Mouse (Mus musculus) lung, postnatal 25 days (tissue): ENCODE data around the gene Tsr2.

Source experiments
- DNase-seq: peaks from one replicate; pipeline ENCODE4 v3.0.0; 2022; ENCODE audit warnings: low spot score

Gene Tsr2

GRCm38 (mm10) chrX:151096171-151097058 lies at the start of gene Tsr2:
Tsr2 (minus strand) TSS chrX:151096543.
- peak; percentile 74 for DNase-seq

GRCm38 (mm10) chrX:151132785-151133184 lies 36.4 kb upstream of the Tsr2 start:
- DNase-seq = peak; percentile 1

DNA sequence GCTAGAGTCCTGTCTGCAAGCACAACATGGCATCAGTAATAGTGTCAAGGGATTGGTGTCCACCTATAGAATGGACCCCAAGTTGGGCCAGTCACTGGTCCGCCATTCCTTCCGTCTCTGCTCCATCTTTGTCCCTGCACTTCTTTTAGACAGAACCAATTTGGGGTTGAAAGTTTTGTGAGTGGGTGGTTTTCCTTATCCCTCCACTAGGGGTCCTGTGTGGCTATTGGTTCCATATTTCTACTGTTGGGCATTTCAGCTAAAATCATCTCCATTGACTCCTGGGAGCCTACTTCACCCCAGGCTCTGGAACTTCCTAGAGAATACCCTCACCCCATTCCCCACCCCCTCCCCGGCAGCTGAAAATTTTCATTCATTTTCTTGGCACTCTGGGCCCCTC lies 34.1 kb upstream of the Tsr2 start:
- DNase-seq = no peak

DNA sequence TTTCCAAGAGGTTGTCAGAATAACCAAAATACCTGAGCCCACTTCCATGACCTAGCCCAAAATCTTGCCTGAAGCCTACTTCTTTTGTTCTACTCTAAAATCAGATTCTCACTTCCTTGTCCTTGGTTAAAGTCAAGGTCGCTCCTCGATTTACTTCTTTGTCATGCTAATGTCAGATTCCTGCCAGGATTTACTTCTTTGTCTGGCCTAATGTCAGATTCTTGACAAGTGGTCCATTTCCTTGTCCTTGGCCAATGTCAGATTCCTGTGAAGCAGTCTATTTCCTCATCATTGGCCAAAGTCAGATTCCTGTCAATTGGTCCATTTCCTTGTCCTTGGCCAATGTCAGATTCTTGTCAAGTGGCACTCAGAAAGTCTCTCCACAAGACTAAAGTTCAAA lies 27.6 kb upstream of the Tsr2 start:
- no peak for DNase-seq

DNA sequence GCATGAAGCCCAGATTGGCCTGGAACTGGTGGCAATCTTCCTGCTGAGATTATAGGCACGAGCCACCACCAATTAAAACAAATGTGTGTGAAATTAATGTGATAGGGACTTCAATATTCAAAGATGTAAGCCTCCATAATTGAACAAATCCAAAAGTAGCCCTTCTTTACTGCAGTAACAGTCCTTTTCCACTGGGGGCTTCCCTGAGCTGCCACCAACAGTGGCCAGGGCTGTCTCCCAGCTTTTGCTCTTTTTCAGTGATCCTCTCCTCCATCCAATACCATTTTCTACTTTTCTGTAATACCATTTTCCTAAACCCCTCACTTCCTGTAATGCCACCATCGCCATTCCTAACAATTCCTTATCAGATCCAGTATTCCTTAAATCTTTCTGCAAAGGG lies 21.1 kb upstream of the Tsr2 start:
- DNase-seq = peak; percentile 2

DNA sequence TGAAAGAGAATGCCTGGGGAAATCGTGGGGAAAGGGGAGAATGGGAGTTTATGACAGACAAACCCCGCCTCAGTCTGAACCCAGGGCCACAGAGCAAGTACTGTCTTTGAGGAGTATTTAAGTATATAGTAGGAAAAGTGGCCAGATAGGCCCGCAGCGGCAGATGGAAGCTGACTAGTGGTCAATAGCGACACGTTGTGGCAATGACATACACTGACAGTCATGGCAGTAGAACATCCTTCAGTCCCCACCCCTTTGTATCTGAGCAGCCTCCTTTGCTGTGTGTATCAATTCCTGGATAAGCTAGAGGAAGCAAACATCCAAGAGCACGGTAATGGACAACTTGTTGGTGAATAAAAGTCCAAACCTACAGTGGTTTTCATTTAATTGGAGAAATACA lies 20.5 kb upstream of the Tsr2 start:
- DNase-seq = peak; percentile 28

DNA sequence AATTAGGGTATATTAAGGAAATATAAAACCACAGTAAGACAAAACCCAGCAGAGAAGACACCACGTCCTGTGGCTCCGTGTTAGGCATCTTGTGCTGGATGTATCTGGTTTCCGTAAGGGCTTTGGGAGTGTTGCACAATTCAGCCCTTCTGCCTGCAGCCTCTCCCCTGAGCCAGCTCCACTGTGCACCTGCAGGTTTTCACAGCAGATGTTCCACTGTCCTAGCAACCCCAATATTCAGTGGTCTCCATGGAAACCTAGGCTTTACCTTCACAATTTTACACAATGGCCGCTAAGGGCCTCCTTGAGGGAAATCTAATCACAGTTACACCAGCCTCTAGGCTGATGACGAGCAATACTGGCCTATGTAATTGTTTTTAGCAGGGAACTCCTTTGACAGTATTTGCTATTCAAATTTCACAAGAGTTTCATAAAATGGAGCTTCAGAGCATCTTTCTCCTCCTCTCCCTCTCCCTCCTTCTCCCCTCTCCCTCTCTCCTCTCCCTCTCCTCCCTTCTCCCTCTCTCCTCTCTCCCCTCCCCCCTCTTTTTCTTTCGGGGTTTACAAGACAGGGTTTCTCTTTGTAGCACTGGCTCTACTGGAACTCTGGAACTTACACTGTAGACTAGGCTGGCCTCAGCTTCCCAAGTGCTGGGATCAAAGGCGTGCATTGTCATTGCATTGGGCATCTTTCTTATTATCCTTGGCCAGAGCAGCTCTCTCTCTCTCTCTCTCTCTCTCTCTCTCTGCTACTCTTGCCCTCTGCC lies 11.1 kb upstream of the Tsr2 start:
- DNase-seq = no peak

DNA sequence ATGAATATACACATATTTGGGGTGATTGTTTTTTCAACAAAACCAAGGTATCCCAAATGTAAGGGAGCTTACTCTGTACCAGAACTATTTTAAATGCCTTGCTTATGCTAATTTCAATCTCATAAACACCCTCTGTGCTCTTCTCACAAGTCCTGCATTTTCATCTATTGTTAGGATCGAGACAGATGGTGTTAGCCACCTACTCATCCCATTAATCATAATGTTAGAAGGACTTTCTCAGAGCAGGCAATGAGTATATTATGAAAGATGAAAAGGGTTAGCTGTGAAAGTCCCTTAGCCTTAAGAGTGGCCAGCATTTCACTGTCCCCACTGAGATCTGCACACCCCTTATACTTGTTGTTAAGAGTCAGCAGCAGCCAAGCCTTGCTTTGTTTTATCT lies 8.9 kb downstream of the Tsr2 start:
- DNase-seq = no peak

DNA sequence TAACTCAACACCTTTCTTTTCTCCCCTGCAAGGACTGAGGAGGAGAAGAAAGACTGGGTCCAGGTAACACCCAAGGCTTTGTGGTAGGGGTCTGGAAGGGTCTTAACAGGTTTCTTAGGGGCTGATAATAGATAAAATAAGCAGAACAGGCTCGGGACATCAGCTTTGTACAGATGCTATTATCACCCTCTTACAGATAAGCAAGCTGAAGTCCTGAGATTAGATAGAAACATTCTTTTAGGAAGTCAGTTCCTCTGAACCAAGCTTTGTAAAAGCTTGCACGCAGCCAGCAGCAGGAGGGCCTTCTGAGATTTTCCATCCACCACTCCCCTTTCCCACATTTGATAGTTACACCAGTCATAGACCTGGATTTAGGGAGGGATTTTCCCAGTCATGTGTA lies 10.7 kb downstream of the Tsr2 start:
- no peak for DNase-seq

GRCm38 (mm10) chrX:151076941-151077485 lies 19.3 kb downstream of the Tsr2 start:
- DNase-seq = no peak

DNA sequence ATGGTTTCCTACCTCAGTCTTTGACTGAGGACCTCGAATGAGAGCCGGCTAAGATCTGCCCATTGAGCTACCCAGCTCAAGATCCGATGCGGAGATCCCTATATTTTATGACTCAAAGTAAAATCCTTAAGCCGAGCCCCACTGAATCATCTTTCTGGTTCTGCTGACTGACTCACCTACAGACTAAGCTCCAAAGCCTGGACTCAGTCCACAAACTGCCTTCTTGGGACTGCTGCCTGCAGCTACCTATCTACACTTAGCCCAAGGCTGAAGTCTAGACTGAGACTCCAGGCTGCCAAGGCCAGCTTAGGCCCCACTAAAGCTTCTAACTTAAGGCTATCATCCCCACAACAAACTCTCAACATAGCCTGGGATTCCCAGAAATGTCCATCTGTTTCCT lies 20.3 kb downstream of the Tsr2 start:
- no peak for DNase-seq

DNA sequence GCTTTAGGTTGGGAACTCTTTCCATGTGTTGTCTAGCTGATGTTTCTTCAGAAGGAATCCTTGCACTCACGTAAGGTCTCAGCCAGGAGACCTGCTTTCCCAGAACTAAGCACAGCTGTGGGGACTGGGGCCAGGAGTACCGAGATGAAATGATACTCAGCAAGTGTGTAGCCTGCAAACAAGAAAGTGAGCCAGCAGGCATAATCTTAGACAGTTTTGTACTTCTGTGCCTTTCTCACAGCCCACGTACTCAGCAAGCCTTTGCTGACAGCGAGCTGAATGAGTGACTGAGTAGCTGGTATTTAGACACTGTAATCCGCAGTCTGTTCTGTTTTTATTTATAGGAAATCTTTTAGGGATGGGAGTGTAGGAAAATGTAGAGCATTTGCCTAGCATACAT lies 28.5 kb downstream of the Tsr2 start:
- DNase-seq = no peak

- DNase-seq = no peak
Observed at GRCm38 (mm10) chrX:151066071-151066666, 30.2 kb downstream of the Tsr2 start.

DNA sequence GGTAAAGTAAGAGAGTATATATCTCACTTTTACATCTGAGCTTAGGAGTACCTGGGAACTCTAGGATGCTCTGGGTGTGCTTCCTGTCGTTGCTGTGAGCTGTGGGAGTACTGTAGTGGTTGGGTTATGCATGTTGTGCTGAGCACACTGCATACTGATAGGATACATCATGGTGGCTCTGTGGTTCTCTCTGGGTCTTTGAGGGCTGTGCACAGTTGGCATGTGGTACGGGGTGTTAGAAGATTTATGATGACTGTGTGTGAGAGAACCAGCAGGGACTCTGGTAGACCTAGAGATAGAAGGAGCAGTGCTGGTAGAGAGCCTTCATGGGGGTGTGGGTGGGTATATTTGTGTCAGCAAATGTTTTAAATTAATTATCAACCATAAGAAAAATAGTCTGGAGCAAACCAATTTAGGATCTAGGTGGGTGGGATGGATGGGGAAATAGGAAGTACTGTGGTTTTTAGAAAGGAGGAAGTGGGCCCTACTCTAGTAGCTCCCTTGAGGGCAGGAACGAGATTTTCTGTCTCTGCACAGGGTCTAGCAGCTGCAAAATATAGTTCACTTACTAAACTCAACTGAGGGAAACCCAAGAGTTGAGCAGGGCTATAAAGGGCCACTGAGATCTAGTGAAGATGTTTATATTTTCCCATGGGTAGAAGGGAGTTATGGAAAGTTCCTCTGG lies 34.6 kb downstream of the Tsr2 start:
- no peak for DNase-seq

GRCm38 (mm10) chrX:151059346-151059745 lies 37.0 kb downstream of the Tsr2 start:
- DNase-seq = no peak

DNA sequence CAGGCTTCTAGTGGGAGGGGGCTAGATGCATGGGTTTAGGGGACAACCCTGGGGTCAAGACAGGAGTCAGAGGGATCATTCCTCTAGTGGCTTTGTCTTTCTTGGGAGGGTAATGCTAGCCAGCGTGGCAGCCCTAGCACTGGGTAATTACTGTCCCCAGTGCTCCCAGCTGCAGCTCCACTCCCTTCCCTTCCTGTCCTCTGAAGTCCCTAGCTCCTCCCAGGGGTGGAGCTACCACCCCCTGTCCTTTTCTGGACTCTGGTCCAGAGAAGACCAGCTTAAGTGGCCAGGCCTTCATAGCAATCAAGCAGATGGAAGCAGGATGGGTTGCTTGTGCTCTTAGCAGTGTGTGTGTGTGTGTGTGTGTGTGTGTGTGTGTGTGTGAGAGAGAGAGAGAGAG lies 40.8 kb downstream of the Tsr2 start:
- DNase-seq = no peak

- DNase-seq = no peak
Observed at GRCm38 (mm10) chrX:151054489-151054888, 41.9 kb downstream of the Tsr2 start.

DNA sequence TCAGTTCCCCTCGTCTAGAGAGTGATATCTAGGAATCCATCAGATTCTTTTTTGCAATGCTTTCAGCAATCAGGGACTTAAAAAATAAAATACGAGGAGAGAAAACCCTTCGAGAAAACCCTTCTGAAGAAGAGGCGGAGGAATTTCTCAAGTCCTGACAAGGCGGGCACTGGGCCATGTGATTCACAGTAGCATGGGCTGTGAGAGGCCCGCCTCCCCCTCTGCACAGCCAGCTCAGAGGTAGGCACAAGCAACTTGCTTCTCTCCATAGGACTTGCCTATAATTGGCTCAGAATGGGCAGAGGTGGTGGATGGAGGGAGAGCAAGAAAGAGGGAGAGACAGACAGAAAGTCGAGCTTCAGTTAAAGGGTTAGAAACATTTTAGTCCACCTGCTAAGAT lies 46.0 kb downstream of the Tsr2 start:
- DNase-seq = no peak

DNA sequence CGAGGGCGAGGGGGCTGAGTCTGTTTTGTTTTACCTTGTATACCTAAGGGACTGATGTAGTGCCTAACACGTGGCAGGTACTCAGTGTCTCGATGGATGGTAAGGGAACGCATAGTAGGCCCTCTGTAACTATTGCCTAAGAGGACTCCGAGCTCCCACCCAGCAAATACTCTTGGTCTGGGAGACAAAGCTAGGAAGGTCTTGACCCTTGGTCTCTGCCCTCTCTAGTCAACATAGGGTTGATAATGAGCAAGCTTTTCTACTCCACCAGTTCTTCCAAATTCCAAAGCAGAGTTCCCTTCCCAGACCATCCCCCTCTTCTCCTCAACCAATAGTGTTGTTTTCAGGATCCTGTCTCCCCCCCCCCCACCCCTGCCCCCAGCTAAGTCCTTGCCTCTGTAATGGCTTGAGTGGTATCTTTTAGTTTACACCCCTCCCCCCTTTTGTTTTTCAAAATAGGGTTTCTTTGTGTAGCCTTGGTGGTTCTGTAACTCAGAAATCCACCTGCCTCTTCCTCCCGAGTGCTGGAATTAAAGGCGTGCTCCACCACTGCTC lies 46.6 kb downstream of the Tsr2 start:
- no peak for DNase-seq

DNA sequence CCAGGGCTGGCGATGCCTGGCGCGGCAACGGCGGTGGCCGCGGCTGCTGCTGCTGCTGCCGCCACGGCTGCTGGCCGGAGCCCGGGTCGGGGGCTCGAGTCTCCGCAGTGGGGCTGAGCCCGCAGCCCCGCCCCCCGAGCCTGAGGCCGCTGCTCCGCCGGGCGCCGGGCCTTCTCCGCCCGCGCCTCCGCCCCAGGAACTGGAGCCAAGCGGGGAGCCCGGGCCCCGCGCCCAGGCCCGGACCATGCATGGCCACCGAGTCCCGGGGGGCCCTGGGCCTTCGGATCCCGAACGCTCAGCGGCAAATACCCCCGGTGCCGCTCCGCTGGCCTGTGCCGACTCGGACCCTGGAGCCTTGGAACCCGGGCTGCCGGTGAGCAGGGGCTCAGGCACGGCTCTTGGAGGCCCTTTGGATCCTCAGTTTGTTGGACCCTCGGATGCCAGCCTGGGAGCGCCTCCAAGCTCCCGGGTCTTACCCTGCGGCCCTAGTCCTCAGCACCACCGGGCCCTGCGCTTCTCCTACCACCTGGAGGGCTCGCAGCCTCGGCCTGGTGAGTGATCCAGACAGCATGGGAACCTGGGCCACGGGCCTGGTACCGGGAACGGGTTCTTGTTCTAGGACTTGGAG lies 48.8 kb downstream of the Tsr2 start:
- DNase-seq = no peak

DNA sequence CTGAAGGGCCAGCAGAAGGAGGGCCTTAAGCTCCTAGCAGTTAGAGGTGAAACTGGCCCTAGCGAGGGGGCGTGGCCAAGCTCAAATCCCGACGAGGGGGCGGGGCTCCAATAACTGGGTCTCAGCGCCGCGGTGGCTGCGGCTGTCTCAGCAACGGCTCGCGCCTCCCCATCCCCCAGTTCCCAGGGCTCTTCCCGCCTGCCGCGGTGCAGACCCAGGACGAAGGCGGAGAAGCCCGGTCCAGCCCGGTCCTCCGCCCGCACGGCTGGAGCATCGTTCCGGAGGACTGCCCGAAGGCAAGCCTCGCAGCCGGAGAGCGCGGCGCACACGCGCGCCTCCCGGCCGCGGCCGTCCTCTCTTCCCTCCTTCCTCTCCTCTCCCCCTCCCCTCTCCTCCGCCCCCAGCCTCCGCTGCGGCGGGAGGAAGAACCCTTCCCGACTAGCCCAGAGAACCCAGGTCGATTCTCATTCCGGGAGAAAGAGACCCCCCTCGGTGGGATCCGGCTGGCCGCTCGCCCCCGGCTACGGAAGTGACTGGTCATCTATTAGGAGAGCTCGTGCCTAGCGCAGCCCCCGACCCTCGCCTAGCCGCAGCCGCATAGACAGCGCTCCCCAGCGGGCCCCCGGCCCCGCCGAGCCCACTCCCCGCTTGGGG lies 49.4 kb downstream of the Tsr2 start:
- peak; percentile 82 for DNase-seq
